Mouse (Mus musculus) lung, postnatal 0 days (tissue): ENCODE data around the gene Polr3b. TPM values are rescaled to one million over a fixed set of nuclear protein-coding genes. Genes with fewer than 3 reads are reported as not detected.

Experiments used
- ATAC-seq: fragments of 200-750 bp; cut with Nextera tagmentation; 2 replicates; pipeline ENCODE4 v1.8.0; 2017; ENCODE audit warnings: moderate library complexity
- DNase-seq: peaks from one replicate; pipeline ENCODE4 v3.0.0-alpha.2; 2016; ENCODE audit warnings: low spot score
- H3K27ac ChIP-seq: fragments of 300-500 bp; sonication (generic); 2 replicates; pipeline ENCODE4 v1.5.1; 2014; ENCODE audit warnings: antibody characterized with exemption, mild to moderate bottlenecking, low read length, mixed read lengths
- H3K27me3 ChIP-seq: fragments of 300-500 bp; sonication (generic); replicated peaks from 2 replicates; pipeline ENCODE4 v1.6.1; 2014; ENCODE audit warnings: low read length, mixed read lengths; ENCODE audit not compliant: insufficient read depth
- H3K36me3 ChIP-seq: fragments of 300-500 bp; sonication (generic); 2 replicates; pipeline ENCODE4 v1.6.1; 2014; ENCODE audit warnings: low read length, mixed read lengths; ENCODE audit not compliant: insufficient read depth
- H3K4me1 ChIP-seq: fragments of 300-500 bp; sonication (generic); 2 replicates; pipeline ENCODE4 v1.6.1; 2014; ENCODE audit warnings: antibody characterized with exemption, low read depth, low read length, mixed read lengths; ENCODE audit not compliant: insufficient read depth
- H3K4me2 ChIP-seq: fragments of 300-500 bp; sonication (generic); replicated peaks from 2 replicates; pipeline ENCODE4 v1.6.1; 2014; ENCODE audit warnings: low read depth, mild to moderate bottlenecking, low read length, moderate library complexity, mixed read lengths
- H3K4me3 ChIP-seq: fragments of 300-500 bp; sonication (generic); 2 replicates; pipeline ENCODE4 v1.5.1; 2014; ENCODE audit warnings: low read depth, low read length
- H3K9ac ChIP-seq: fragments of 300-500 bp; sonication (generic); replicated peaks from 2 replicates; pipeline ENCODE4 v1.6.1; 2014; ENCODE audit warnings: low read depth, mild to moderate bottlenecking
- H3K9me3 ChIP-seq: fragments of 300-500 bp; sonication (generic); 2 replicates; pipeline ENCODE4 v1.6.1; 2016; ENCODE audit warnings: low read length, mixed read lengths
- CTCF ChIP-seq: IDR thresholded peaks from 2 replicates; pipeline ENCODE4 v1.5.1; 2016; ENCODE audit warnings: antibody characterized with exemption, mild to moderate bottlenecking
- EP300 ChIP-seq: IDR thresholded peaks from 2 replicates; pipeline ENCODE4 v1.6.1; 2016; ENCODE audit warnings: antibody characterized with exemption, mild to moderate bottlenecking, control low read depth
- WGBS: fragments of 180-500 bp; shearing (Covaris S2); extraction: QIAGEN DNeasy Blood & Tissue Kit; methylation state at CpG from one replicate; pipeline ENCODE4 v1.1.7; 2014; 5-methylcytosine and 5-hydroxymethylcytosine counted together
- polyA plus RNA-seq: library from polyadenylated mRNA; unstranded; fragments of >200 nt; fragmentation: Nextera tagmentation; extraction: Ambion mirVana; gene quantifications from 2 replicates; pipeline ENCODE4 v1.2.1, GENCODE M21; 2015

The Polr3b gene
- polyA plus RNA-seq, 1 experiment from 2014 or later = 6.2 TPM

DNA sequence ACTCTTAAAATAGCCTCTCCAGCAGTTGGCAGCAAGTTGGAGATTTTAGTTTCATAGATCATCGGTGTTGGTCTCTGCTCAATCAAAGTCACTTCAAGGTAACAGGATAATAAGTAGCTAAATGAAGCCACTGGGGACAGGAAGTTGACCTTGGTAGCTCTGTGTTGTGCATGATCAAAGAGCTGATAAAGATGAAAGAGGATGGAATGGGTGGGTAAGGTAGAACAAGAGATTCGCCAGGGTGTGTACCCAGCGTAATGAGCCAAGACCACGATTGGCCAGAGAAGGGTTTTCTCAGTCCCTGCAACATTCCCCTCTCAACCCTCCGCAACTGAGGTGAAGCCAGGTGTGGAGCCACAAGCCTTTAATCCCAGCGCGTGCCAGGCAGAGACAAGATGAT lies 83.1 kb downstream of the Polr3b start:
- Histone ChIP-seq H3K9ac (no peak overlapping the region), H3K4me2 (no peak overlapping the region), H3K36me3 (peaks cover 7% of the 10 kb centered on the region; the same call in 1 of the 2 replicates), H3K4me3 (no peak overlapping the region), H3K27ac (no peak overlapping the region), H3K9me3 (no peaks in the 10 kb centered on the region), H3K4me1 (no peaks in the 10 kb centered on the region), H3K27me3 (no peaks in the 10 kb centered on the region)
- TF ChIP-seq CTCF = no peak
- TF ChIP-seq EP300 = no peak
- DNase-seq (no peak), ATAC-seq (no peak)
- whole genome bisulfite sequencing = 72% methylated on average over 7 of the region's 7 CpGs

DNA sequence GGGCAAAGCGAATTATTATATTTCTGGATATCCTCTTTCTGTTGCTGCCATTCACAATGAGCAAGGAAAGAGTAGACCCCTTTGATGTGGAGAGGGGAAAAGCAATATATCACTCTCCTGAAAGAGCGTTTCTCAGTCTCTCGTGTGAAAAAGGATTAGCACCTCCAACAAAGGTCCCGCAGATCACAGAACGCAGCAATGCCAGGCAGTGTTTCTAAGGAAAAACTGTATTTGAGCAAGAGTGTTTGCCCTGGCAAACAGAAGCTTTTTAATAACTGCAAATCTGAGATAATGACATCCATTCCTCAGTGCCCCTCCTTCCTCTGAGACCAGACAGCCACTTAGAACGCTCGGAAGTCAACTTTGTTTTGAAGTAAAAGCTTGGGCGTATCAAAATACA lies 84.5 kb downstream of the Polr3b start:
- no peak overlapping the region for H3K9ac ChIP-seq
- 0 out of 2 replicates have a peak overlapping the region, but pooled peaks have one; percentile 7 for H3K27ac ChIP-seq
- no peak for ATAC-seq
- no peaks in the 10 kb centered on the region for H3K27me3 ChIP-seq
- H3K9me3 ChIP-seq = no peaks in the 10 kb centered on the region
- peaks cover 7% of the 10 kb centered on the region; the same call in 1 of the 2 replicates for H3K36me3 ChIP-seq
- H3K4me1 ChIP-seq = no peaks in the 10 kb centered on the region
- no peak overlapping the region for H3K4me3 ChIP-seq
- no peak overlapping the region for H3K4me2 ChIP-seq
- 34% methylated on average over 8 of the region's 8 CpGs for WGBS
- DNase-seq = no peak
- TF ChIP-seq EP300 (no peak), CTCF (no peak)

DNA sequence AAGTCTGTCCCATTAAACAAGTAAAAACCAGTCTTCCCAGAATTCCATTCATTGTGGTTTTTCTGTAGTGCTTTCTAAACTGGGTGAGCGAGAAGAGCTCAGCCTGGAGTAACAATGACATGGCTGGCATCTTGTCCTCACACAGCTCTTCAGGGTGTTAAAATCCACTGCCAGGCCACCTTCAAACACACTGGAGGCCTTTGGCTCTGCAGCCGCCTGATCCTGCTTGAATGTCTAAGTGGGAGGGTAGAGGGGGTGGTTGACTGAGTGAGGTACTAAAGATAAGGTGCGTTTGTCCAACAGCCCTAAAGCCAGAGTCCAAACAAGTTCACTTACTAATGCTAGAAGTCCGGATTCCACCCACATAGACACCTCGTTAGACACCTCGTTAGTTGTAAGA lies 85.1 kb downstream of the Polr3b start:
- 43% methylated on average over 6 of the region's 6 CpGs for WGBS
- DNase-seq (peak; percentile 66), ATAC-seq (peak; percentile 78)
- H3K36me3 ChIP-seq = peaks cover 1% of the 10 kb centered on the region; the same call in 1 of the 2 replicates
- 0 out of 2 replicates have a peak overlapping the region, but pooled peaks have one; percentile 11 for H3K27ac ChIP-seq
- no peaks in the 10 kb centered on the region for H3K27me3 ChIP-seq
- H3K4me1 ChIP-seq = no peaks in the 10 kb centered on the region
- no peaks in the 10 kb centered on the region for H3K9me3 ChIP-seq
- no peak overlapping the region for H3K4me2 ChIP-seq
- H3K9ac ChIP-seq = no peak overlapping the region
- no peak for TF ChIP-seq EP300
- TF ChIP-seq CTCF = no peak
- H3K4me3 ChIP-seq = no peak overlapping the region

DNA sequence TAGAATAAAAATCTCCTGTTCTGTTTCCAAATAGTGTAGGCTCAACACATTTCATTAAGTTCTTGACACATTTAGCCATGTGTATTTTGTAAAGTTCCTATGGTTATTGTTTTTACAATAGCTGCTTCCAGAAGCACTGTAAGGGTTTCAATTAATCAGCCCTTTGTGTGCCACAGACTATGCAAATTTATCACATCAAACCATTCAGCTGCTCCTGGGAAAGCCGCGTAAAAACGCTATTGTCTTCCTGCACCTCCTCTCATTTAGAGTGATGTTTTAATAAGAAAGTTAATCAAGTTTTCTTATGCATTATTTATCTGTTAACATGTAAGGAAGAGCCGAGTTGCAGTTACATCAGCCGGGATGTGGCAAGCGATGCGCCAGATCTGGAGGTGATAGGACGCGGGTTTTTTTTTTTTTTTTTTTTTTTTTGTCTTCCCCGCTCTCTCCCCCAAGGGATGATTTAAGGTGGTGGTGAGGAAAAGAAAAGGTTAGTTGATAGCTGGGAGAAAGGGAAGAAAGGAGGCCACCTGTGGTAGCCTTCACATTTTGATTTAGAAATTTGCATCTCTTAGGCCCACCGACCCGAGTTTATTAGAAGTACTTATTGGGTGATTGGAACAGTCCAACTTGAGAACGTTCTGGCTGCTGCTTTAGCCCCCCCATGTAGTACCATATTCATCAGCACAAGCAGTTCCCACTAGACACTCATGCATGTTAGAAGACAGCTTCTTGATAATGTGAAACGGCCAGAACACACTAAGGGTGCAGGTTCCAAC lies 85.8 kb downstream of the Polr3b start:
- H3K4me1 ChIP-seq = no peaks in the 10 kb centered on the region
- no peaks in the 10 kb centered on the region for H3K9me3 ChIP-seq
- no peaks in the 10 kb centered on the region for H3K27me3 ChIP-seq
- ATAC-seq (no peak), DNase-seq (no peak)
- H3K9ac ChIP-seq = no peak overlapping the region
- TF ChIP-seq CTCF (no peak), EP300 (no peak)
- no peaks in the 10 kb centered on the region for H3K36me3 ChIP-seq
- no peak overlapping the region for H3K27ac ChIP-seq
- H3K4me3 ChIP-seq = no peak overlapping the region
- H3K4me2 ChIP-seq = no peak overlapping the region
- 65% methylated on average over 14 of the region's 14 CpGs for WGBS

DNA sequence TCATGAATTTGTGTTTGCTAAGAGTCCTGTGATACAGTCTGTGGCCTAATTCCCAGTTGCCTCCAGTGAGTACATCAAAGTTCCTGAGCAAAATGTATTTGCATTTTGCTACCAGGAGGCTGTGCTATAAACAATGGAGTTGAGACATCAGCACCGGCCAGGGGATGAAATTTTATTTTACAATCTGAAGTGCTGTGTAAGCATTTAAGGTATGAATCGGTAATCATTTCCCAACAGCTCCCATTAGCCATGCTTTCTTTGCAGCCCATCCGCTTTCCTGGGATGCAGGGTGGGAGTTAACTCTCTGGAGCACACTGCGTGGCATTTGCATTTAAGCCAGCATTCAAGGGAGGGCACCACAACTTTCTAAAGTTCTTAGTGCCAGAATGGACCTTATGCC lies 88.1 kb downstream of the Polr3b start:
- Histone ChIP-seq H3K4me3 (no peak overlapping the region), H3K36me3 (peaks cover 7% of the 10 kb centered on the region; the same call in 1 of the 2 replicates), H3K27me3 (no peaks in the 10 kb centered on the region), H3K9me3 (no peaks in the 10 kb centered on the region), H3K9ac (no peak overlapping the region), H3K4me2 (no peak overlapping the region), H3K4me1 (no peaks in the 10 kb centered on the region), H3K27ac (no peak overlapping the region)
- DNase-seq (peak; percentile 28), ATAC-seq (no peak)
- 41% methylated on average over 4 of the region's 4 CpGs for WGBS
- TF ChIP-seq EP300 = no peak
- TF ChIP-seq CTCF = peak; percentile 53

DNA sequence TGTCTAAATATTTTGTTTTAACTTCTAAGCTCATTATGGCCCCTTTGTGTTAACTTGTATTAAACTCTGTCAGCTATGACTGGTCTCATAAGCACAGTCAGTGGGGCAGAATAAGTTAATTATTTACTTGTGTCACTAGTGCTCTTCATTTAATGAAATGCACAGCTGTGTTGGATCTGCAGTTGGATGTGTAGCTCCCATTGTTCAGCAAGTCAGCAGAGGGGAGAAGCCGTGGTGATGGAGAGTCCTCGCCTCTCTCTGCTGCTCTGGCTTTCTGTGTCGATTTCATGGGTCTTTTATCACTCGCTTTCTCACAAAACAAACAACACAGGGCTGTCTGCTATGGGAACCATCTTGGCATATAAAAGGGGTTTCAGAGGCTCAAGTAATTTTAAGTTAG lies 88.7 kb downstream of the Polr3b start:
- Histone ChIP-seq H3K4me2 (no peak overlapping the region), H3K27me3 (no peaks in the 10 kb centered on the region), H3K4me3 (no peak overlapping the region), H3K27ac (no peak overlapping the region), H3K36me3 (peaks cover 7% of the 10 kb centered on the region; the same call in 1 of the 2 replicates), H3K9ac (no peak overlapping the region), H3K4me1 (no peaks in the 10 kb centered on the region), H3K9me3 (no peaks in the 10 kb centered on the region)
- no peak for TF ChIP-seq CTCF
- no peak for TF ChIP-seq EP300
- DNase-seq (no peak), ATAC-seq (no peak)
- WGBS = 54% methylated on average over 4 of the region's 4 CpGs
